Mouse (Mus musculus): Measurements from ENCODE around the gene Parva. TPM values are rescaled to one million over a fixed set of nuclear protein-coding genes. Genes with fewer than 3 reads are reported as not detected.
A peak's percentile ranks its signal among the peaks of the same experiment; 100 is the strongest.

Gene Parva
- total RNA-seq, 2 experiments from 2014 or later, result 60.7 to 63.9 TPM

GRCm38 (mm10) chr7:112417598-112417997, 9.7 kb upstream of the Parva start:
- no peak for DNase-seq (ENCODE audit: low spot score in 2 of 2)

- DNase-seq (ENCODE audit: low spot score in 2 of 2), result no peak
These were observed 3.9 kb upstream of the Parva start for GRCm38 (mm10) chr7:112423438-112423837.

- no peak for DNase-seq (ENCODE audit: low spot score in 2 of 2)
These were observed 494 bp upstream of the Parva start for GRCm38 (mm10) chr7:112426811-112427210.

GRCm38 (mm10) chr7:112428158-112428535, 842 bp downstream of the Parva start:
- DNase-seq (ENCODE audit: low spot score in 2 of 2), result peak in 1 of 2 experiments; percentile 73

- DNase-seq (ENCODE audit: low spot score in 2 of 2), result no peak
These were observed 12.5 kb downstream of the Parva start for GRCm38 (mm10) chr7:112439846-112440245.

- DNase-seq (ENCODE audit: low spot score in 2 of 2), result no peak
These were observed 17.1 kb downstream of the Parva start for GRCm38 (mm10) chr7:112444152-112444984.

- DNase-seq (ENCODE audit: low spot score in 2 of 2), result no peak
These were observed 17.7 kb downstream of the Parva start for GRCm38 (mm10) chr7:112444985-112445367.

GRCm38 (mm10) chr7:112446498-112446897, 19.2 kb downstream of the Parva start:
- no peak for DNase-seq (ENCODE audit: low spot score in 2 of 2)

GRCm38 (mm10) chr7:112449954-112450700, 22.8 kb downstream of the Parva start:
- DNase-seq (ENCODE audit: low spot score in 2 of 2), result no peak

- DNase-seq (ENCODE audit: low spot score in 2 of 2), result no peak
These were observed 25.2 kb downstream of the Parva start for GRCm38 (mm10) chr7:112452471-112452870.

- no peak for DNase-seq (ENCODE audit: low spot score in 2 of 2)
These were observed 26.5 kb downstream of the Parva start for GRCm38 (mm10) chr7:112453805-112454214.

GRCm38 (mm10) chr7:112454380-112454779, 27.1 kb downstream of the Parva start:
- DNase-seq (ENCODE audit: low spot score in 2 of 2), result no peak

- no peak for DNase-seq (ENCODE audit: low spot score in 2 of 2)
These were observed 27.6 kb downstream of the Parva start for GRCm38 (mm10) chr7:112454951-112455350.

GRCm38 (mm10) chr7:112455566-112456110, 28.3 kb downstream of the Parva start:
- no peak for DNase-seq (ENCODE audit: low spot score in 2 of 2)

- DNase-seq (ENCODE audit: low spot score in 2 of 2), result no peak
These were observed 30.1 kb downstream of the Parva start for GRCm38 (mm10) chr7:112457373-112457772.

- no peak for DNase-seq (ENCODE audit: low spot score in 2 of 2)
These were observed 30.6 kb downstream of the Parva start for GRCm38 (mm10) chr7:112457920-112458319.

GRCm38 (mm10) chr7:112458440-112458839, 31.1 kb downstream of the Parva start:
- no peak for DNase-seq (ENCODE audit: low spot score in 2 of 2)

- DNase-seq (ENCODE audit: low spot score in 2 of 2), result no peak
These were observed 35.8 kb downstream of the Parva start for GRCm38 (mm10) chr7:112463074-112463473.

GRCm38 (mm10) chr7:112465920-112466319, 38.6 kb downstream of the Parva start:
- DNase-seq (ENCODE audit: low spot score in 2 of 2), result peak in 1 of 2 experiments; percentile 28

- DNase-seq (ENCODE audit: low spot score in 2 of 2), result no peak
These were observed 39.5 kb downstream of the Parva start for GRCm38 (mm10) chr7:112466786-112467185.

- no peak for DNase-seq (ENCODE audit: low spot score in 2 of 2)
These were observed 40.4 kb downstream of the Parva start for GRCm38 (mm10) chr7:112467687-112468111.

GRCm38 (mm10) chr7:112469817-112470216, 42.5 kb downstream of the Parva start:
- peak; percentile 74 to 86 for DNase-seq (ENCODE audit: low spot score in 2 of 2)

All from layer of hippocampus, postnatal 14 days (tissue).